Mouse (Mus musculus): Measurements from ENCODE around the gene Ccdc155.

Ccdc155 gene

GRCm38 (mm10) chr7:45204380-45205143 lies at the start of gene Ccdc155:
Gene Ccdc155 (minus strand): TSS chr7:45204892.
- in situ Hi-C loops (cut with MboI, MseI) = no loop called here

GRCm38 (mm10) chr7:45253806-45254205 lies 49.1 kb upstream of the Ccdc155 start:
- in situ Hi-C loops (cut with MboI, MseI) = loop anchor here (10.0 kb wide), 1 partner anchor 859 kb away; no protein-coding TSS in a partner anchor

- in situ Hi-C loops (cut with MboI, MseI) = no loop called here
Observed at GRCm38 (mm10) chr7:45247666-45248065, 43.0 kb upstream of the Ccdc155 start.

GRCm38 (mm10) chr7:45241389-45241749 lies 36.7 kb upstream of the Ccdc155 start:
- in situ Hi-C loops (cut with MboI, MseI) = no loop called here

GRCm38 (mm10) chr7:45240633-45241388 lies 36.1 kb upstream of the Ccdc155 start, which contains the start of gene Slc6a16:
Gene Slc6a16 (plus strand): TSS chr7:45241085.
- in situ Hi-C loops (cut with MboI, MseI) = no loop called here

GRCm38 (mm10) chr7:45240109-45240508 lies 35.4 kb upstream of the Ccdc155 start:
- in situ Hi-C loops (cut with MboI, MseI) = no loop called here

- in situ Hi-C loops (cut with MboI, MseI) = no loop called here
Observed at GRCm38 (mm10) chr7:45238723-45239496, 34.2 kb upstream of the Ccdc155 start, which contains the start of gene Cd37. Gene Cd37 (minus strand): TSS chr7:45239115.

- in situ Hi-C loops (cut with MboI, MseI) = no loop called here
Observed at GRCm38 (mm10) chr7:45237747-45238699, 33.3 kb upstream of the Ccdc155 start.

- in situ Hi-C loops (cut with MboI, MseI) = no loop called here
Observed at GRCm38 (mm10) chr7:45235656-45236180, 31.0 kb upstream of the Ccdc155 start.

GRCm38 (mm10) chr7:45234922-45235571 lies 30.4 kb upstream of the Ccdc155 start:
- in situ Hi-C loops (cut with MboI, MseI) = no loop called here

GRCm38 (mm10) chr7:45234333-45234841 lies 29.7 kb upstream of the Ccdc155 start:
- in situ Hi-C loops (cut with MboI, MseI) = no loop called here

- in situ Hi-C loops (cut with MboI, MseI) = no loop called here
Observed at GRCm38 (mm10) chr7:45233580-45234332, 29.1 kb upstream of the Ccdc155 start.

- in situ Hi-C loops (cut with MboI, MseI) = no loop called here
Observed at GRCm38 (mm10) chr7:45232716-45233465, 28.2 kb upstream of the Ccdc155 start.

- in situ Hi-C loops (cut with MboI, MseI) = no loop called here
Observed at GRCm38 (mm10) chr7:45231941-45232340, 27.2 kb upstream of the Ccdc155 start.

- in situ Hi-C loops (cut with MboI, MseI) = no loop called here
Observed at GRCm38 (mm10) chr7:45231192-45231591, 26.5 kb upstream of the Ccdc155 start.

GRCm38 (mm10) chr7:45229459-45230203 lies 24.9 kb upstream of the Ccdc155 start:
- in situ Hi-C loops (cut with MboI, MseI) = no loop called here

GRCm38 (mm10) chr7:45229046-45229445 lies 24.4 kb upstream of the Ccdc155 start:
- in situ Hi-C loops (cut with MboI, MseI) = no loop called here

GRCm38 (mm10) chr7:45228548-45228947 lies 23.9 kb upstream of the Ccdc155 start:
- in situ Hi-C loops (cut with MboI, MseI) = no loop called here
